Mouse (Mus musculus) neural tube, embryonic 13.5 days (tissue): ENCODE measurements around the gene Frmd4a. TPM values are rescaled to one million over a fixed set of nuclear protein-coding genes. Genes with fewer than 3 reads are reported as not detected.

Experiments used
- ATAC-seq: fragments of 200-750 bp; cut with Nextera tagmentation; 2 replicates; pipeline ENCODE4 v1.8.0; 2017; ENCODE audit warnings: low read depth, mild to moderate bottlenecking, moderate TSS enrichment, moderate library complexity
- H3K27ac ChIP-seq: fragments of 300-500 bp; sonication (generic); replicated peaks from 2 replicates; pipeline ENCODE4 v1.5.1; 2015; ENCODE audit warnings: moderate library complexity, mild to moderate bottlenecking, inconsistent platforms
- H3K27me3 ChIP-seq: fragments of 300-500 bp; sonication (generic); 2 replicates; pipeline ENCODE4 v1.6.1; 2015; ENCODE audit warnings: mild to moderate bottlenecking, inconsistent platforms
- H3K36me3 ChIP-seq: fragments of 300-500 bp; sonication (generic); 2 replicates; pipeline ENCODE4 v1.6.1; 2015; ENCODE audit warnings: mild to moderate bottlenecking, inconsistent platforms
- H3K4me1 ChIP-seq: fragments of 300-500 bp; sonication (generic); replicated peaks from 2 replicates; pipeline ENCODE4 v1.6.1; 2015; ENCODE audit warnings: inconsistent platforms
- H3K4me2 ChIP-seq: fragments of 300-500 bp; sonication (generic); 2 replicates; pipeline ENCODE4 v1.6.1; 2015; ENCODE audit warnings: inconsistent platforms, mild to moderate bottlenecking, moderate library complexity
- H3K4me3 ChIP-seq: fragments of 300-500 bp; sonication (generic); 2 replicates; pipeline ENCODE4 v1.5.1; 2015; ENCODE audit warnings: mild to moderate bottlenecking, inconsistent platforms
- H3K9ac ChIP-seq: fragments of 300-500 bp; sonication (generic); 2 replicates; pipeline ENCODE4 v1.6.1; 2015; ENCODE audit warnings: moderate library complexity, mild to moderate bottlenecking, inconsistent platforms
- H3K9me3 ChIP-seq: fragments of 300-500 bp; sonication (generic); 2 replicates; pipeline ENCODE4 v1.6.1; 2016; ENCODE audit warnings: inconsistent platforms
- WGBS: fragments of 180-500 bp; shearing (Covaris S2); methylation state at CpG from one replicate; pipeline ENCODE4 v1.1.7; 2015; 5-methylcytosine and 5-hydroxymethylcytosine counted together
- polyA plus RNA-seq: library from polyadenylated mRNA; unstranded; fragments of >200 nt; fragmentation: Nextera tagmentation; extraction: Ambion mirVana; gene quantifications from 2 replicates; pipeline ENCODE4 v1.2.1, GENCODE M21; 2015

Frmd4a gene
- polyA plus RNA-seq, 1 experiment from 2014 or later = 49.2 TPM

DNA sequence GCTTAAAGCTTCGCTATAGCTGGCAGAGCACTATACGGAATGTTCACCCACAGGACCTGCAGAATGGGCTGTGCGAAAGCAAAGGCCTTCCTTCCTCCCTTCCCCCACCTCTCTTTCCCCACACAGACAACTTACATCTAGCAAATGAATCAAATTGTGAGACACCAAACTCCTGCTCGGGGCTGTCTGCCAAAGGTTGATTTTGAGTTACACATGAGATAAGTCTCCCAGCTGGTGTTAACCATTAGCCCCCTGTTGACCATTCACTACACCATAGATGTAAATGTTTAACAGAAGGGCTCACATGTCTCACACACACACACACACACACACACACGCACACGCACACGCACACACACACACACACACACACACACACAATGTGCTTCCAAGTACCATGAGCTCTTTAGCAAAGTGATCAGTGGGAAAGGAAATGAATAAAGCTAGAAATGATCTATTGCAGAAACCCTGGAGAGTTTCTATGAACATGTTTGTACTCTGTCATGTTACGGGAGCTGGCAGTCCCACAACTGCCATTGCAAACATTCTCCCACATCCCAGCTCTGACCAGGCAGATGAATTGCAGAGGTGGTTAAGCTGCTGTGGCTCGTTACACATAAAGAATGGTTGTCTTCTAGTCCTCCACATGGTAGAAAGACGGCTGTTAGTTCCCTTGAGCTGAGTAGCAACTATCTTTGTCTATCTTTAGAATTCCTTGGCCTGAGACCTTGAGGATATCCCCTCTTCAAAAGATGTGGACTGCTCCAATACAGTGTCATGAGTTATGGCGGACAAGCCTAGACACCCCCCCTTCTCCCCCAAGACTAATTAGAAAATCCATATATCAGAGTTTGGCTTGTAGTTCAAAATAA lies 492.9 kb downstream of the Frmd4a start:
- H3K4me2 ChIP-seq = no peak overlapping the region
- H3K36me3 ChIP-seq = peaks cover 27% of the 10 kb centered on the region
- no peak overlapping the region for H3K4me3 ChIP-seq
- peak overlapping the region; percentile 65 for H3K27ac ChIP-seq
- ATAC-seq = peak; percentile 20; the same call in 1 of the 2 replicates
- H3K4me1 ChIP-seq = peaks cover 40% of the 10 kb centered on the region
- H3K9me3 ChIP-seq = no peaks in the 10 kb centered on the region
- H3K27me3 ChIP-seq = no peaks in the 10 kb centered on the region
- H3K9ac ChIP-seq = no peak overlapping the region
- 56% methylated on average over 11 of the region's 11 CpGs for WGBS

DNA sequence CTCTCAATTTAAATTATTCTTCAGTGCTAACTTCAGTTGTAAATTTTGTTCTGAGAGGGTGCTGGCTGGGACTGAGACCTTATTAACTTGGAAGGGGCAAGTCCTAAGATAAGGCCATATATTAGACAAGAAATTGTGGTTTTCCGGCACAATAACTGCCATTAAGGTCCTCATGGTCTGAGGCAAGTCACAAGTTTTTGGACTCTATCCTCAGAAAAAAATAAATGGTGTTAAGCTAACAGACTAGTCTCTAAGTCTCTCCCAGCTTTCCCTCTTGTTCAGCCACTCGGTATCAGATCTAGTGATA lies 493.5 kb downstream of the Frmd4a start:
- H3K9ac ChIP-seq = no peak overlapping the region
- 88% methylated on average over 2 of the region's 2 CpGs for WGBS
- no peaks in the 10 kb centered on the region for H3K27me3 ChIP-seq
- ATAC-seq = no peak
- H3K4me1 ChIP-seq = peaks cover 41% of the 10 kb centered on the region
- no peak overlapping the region for H3K4me2 ChIP-seq
- peaks cover 23% of the 10 kb centered on the region for H3K36me3 ChIP-seq
- no peaks in the 10 kb centered on the region for H3K9me3 ChIP-seq
- H3K4me3 ChIP-seq = no peak overlapping the region
- H3K27ac ChIP-seq = 0 out of 2 replicates have a peak overlapping the region, but pooled peaks have one; percentile 5

DNA sequence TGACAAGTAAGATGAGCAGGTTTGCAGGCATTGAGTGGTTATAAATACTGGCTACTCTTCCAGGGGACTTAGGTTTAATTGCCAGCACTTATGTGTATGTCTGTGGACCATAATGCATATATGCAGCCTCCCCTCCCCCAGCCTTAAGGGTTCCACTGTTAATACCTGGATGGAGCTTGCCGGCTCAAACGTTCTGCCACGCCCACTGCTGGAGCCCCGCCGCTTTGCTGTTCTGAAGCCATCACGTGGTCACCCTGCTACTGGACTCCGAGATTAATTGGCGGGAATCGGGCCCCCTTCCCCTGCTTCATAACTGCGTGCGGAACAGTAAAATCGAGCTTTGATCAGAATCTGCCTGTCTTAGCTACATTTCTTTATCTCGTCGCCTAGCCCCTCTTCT lies 495.1 kb downstream of the Frmd4a start:
- Histone ChIP-seq H3K9ac (no peak overlapping the region; the same call in 1 of the 2 replicates), H3K36me3 (peaks cover 16% of the 10 kb centered on the region), H3K27me3 (no peaks in the 10 kb centered on the region), H3K4me3 (no peak overlapping the region), H3K4me2 (no peak overlapping the region), H3K4me1 (peaks cover 54% of the 10 kb centered on the region), H3K9me3 (no peaks in the 10 kb centered on the region), H3K27ac (no peak overlapping the region)
- ATAC-seq = no peak
- WGBS = 44% methylated on average over 14 of the region's 14 CpGs

DNA sequence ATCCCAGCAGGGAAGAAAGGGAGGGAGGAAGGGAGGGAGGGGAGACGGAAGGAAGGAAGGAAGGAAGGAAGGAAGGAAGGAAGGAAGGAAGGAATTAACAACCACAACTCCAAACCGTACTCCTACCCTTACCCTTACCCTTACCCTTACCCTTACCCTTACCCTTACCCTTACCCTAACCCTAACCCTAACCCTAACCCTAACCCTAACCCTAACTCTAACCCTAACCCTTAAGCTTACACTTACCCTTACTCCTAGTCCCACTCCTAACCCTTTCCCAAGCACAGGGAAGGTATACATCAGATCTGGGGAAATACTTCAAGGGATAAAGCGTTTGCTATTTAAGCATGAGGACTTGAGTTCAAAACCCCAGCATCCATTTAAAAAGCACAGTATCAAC lies 498.4 kb downstream of the Frmd4a start:
- Histone ChIP-seq H3K27ac (0 out of 2 replicates have a peak overlapping the region, but pooled peaks have one; percentile 4), H3K4me3 (no peak overlapping the region), H3K36me3 (peaks cover 12% of the 10 kb centered on the region), H3K9ac (no peak overlapping the region), H3K4me1 (peaks cover 33% of the 10 kb centered on the region), H3K9me3 (no peaks in the 10 kb centered on the region), H3K27me3 (no peaks in the 10 kb centered on the region), H3K4me2 (no peak overlapping the region)
- WGBS = 90% methylated on average over 3 of the region's 3 CpGs
- ATAC-seq = no peak

DNA sequence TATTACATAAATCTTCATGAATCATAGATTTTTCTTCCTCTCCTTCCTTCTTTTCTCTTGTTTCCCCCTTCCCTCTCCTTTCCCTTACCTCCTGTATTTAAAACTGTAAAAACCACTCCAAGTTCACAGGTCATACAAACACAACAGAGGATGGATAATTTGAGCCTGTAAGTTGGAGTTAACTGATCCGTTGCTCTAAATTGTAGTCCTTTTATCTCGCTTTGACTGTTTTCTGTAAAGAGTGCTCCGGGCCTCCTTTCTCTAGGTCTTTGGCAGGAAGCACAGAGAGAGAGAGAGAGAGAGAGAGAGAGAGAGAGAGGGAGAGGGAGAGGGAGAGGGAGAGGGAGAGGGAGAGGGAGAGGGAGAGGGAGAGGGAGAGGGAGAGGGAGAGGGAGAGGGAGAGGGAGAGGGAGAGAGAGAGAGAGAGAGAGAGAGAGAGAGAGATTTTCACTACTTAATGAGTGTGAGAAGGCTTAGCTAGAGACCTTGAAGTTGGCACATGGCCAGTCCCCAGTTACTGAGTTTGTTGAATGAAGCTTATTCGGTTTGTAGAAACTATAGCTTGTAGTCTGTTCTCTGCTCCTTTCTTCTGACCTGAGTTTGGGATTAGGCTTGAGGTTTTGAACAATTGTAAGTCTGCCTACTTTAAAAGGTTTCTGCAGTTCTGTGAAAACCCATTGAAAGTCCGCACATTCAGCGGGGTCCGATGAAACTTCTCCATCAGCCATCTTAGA lies 499.5 kb downstream of the Frmd4a start:
- ATAC-seq = no peak
- WGBS = 57% methylated on average over 7 of the region's 7 CpGs
- H3K27ac ChIP-seq = peak overlapping the region; percentile 63
- no peak overlapping the region for H3K9ac ChIP-seq
- H3K36me3 ChIP-seq = peaks cover 15% of the 10 kb centered on the region
- no peak overlapping the region for H3K4me3 ChIP-seq
- peaks cover 29% of the 10 kb centered on the region for H3K4me1 ChIP-seq
- H3K27me3 ChIP-seq = no peaks in the 10 kb centered on the region
- H3K4me2 ChIP-seq = no peak overlapping the region
- H3K9me3 ChIP-seq = no peaks in the 10 kb centered on the region

DNA sequence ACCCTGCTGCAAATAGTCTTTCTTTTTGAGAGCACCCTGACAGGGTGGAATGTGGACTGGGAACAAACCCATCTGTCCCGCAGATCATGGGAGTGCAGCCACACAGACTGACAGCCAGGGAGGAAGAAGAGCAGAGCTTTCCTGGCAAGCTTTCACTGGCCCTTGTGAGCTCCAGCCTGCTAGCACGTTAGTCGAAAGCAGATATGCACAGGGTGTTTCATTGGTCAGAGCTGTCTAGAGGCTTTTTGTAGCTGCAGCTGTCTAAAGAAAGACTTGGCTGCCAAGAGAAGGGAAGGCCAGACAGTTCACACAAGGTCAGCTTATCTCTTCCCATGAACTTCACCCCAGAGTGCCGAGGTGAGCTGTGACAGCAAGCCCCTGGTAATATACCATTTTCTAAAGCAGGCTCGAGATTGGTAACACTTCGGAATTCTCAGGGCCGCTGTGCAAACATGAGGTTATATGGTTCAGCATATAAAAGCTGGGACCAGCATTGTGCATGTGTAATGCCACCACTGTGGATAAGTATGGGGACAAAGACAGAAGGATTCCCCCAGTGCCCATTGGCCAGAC lies 500.1 kb downstream of the Frmd4a start:
- Histone ChIP-seq H3K27me3 (no peaks in the 10 kb centered on the region), H3K4me2 (no peak overlapping the region), H3K9ac (no peak overlapping the region), H3K9me3 (no peaks in the 10 kb centered on the region), H3K4me3 (no peak overlapping the region), H3K36me3 (peaks cover 15% of the 10 kb centered on the region), H3K4me1 (peaks cover 25% of the 10 kb centered on the region), H3K27ac (peak overlapping the region; percentile 63)
- WGBS = 55% methylated on average over 7 of the region's 7 CpGs
- ATAC-seq = peak; percentile 49; the same call in 1 of the 2 replicates

DNA sequence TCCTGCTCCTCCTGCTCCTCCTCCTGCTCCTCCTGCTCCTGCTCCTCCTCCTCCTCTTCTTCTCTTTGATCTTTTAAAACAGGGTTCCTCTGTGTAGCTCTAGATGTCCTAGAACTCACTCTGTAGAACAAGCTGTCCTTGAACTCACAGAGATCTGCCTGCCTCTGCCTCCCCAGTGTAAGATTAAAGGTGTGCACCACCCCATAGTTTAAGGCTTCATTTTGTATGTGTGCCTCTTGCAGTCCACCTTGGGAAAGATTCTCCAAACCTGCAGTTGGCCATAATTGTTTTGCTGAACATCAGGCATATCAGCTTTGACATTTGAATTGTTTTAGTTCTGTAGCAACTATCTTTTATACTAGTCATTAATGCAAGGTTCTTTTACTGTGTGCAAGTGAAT lies 501.0 kb downstream of the Frmd4a start:
- no peak overlapping the region for H3K4me2 ChIP-seq
- no peak overlapping the region for H3K4me3 ChIP-seq
- peaks cover 15% of the 10 kb centered on the region for H3K36me3 ChIP-seq
- no peaks in the 10 kb centered on the region for H3K27me3 ChIP-seq
- no peak overlapping the region for H3K27ac ChIP-seq
- no peak overlapping the region for H3K9ac ChIP-seq
- no peak for ATAC-seq
- H3K4me1 ChIP-seq = peaks cover 29% of the 10 kb centered on the region
- H3K9me3 ChIP-seq = no peaks in the 10 kb centered on the region

DNA sequence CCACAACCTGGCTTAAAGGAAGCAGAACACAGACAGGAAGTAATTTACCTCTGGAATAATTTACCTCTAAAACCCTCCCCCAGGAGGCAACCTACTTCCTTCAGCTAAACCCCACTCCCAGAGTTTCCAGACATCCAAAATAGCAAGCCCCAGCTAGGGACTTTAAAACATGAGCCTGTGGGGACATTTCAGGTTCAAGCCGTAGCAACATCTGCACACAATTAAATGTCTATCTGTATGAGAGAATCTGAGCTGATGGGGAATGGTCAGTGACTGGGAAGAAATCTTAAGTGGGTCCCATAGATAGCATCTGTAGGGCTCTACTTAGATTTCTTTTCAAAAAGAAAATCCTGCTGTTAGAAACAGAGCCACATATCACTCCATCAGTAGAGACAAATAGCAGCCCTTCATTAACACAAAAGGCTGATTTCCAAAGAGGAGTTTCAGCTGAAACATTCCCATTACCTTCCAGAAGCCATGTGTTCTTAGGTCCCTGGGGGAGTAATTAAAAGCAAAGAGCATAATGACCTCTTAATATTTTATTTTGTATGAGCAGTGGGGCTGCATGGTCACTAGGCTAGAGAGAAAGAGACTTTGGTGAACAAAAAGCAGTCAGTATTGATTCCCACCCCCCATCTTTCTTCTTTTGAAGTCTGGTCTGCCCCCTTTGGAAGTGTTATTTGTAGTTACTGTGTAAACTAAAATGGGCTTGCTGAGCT lies 505.4 kb downstream of the Frmd4a start:
- Histone ChIP-seq H3K9ac (no peak overlapping the region), H3K9me3 (no peaks in the 10 kb centered on the region), H3K27me3 (no peaks in the 10 kb centered on the region), H3K27ac (peak overlapping the region; percentile 43), H3K4me2 (no peak overlapping the region), H3K4me1 (peaks cover 12% of the 10 kb centered on the region), H3K36me3 (peaks cover 6% of the 10 kb centered on the region; the same call in 1 of the 2 replicates), H3K4me3 (no peak overlapping the region)
- no peak for ATAC-seq
- 24% methylated on average over 1 of the region's 1 CpGs for WGBS

DNA sequence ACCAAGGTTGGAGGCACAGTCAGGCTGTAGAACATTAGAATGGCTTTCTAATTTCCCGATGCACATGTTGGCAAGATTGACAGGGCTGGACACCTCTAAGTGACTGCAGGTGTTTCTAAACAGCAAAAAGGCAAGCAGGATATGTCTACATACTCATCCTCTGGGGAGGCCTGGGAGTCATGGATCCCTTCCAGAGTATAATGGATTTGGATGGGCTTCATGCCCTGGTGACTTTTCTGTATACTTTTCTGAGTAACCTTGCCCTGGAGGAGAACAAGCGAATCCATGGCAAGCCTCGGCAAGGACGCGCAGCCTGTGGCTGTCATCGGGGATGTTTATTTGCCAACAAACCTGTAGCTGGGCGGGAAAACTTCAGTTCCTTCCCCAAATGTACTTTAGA lies 509.6 kb downstream of the Frmd4a start:
- 84% methylated on average over 7 of the region's 7 CpGs for WGBS
- peaks cover 28% of the 10 kb centered on the region for H3K4me1 ChIP-seq

DNA sequence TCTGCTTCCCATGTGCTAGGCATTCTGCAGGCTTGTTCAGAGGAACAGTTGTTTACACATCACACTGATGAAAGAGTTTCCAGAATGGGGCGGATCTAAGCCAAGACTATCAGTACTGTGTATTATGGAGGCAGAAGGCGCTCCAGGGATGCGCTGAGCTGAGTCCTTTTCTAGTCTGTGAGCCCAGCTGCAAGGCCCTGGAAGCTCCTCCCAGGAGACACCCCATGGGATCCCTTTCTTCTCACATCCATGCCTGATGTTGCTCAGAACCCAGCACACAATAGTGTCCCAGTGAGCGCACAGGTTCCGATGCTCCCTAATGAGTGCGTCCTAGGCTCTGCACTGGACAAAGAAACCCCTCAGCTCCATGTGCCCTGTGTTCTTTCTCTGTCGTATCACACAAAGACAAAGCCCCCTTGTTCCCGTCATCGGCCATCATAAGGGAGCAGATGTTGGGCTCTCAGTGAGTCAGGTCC lies 511.8 kb downstream of the Frmd4a start:
- Histone ChIP-seq H3K27ac (peak overlapping the region; percentile 52), H3K27me3 (no peaks in the 10 kb centered on the region), H3K9ac (no peak overlapping the region), H3K36me3 (peaks cover 39% of the 10 kb centered on the region), H3K4me1 (peaks cover 18% of the 10 kb centered on the region), H3K4me2 (no peak overlapping the region), H3K4me3 (no peak overlapping the region), H3K9me3 (no peaks in the 10 kb centered on the region)
- 33% methylated on average over 9 of the region's 9 CpGs for WGBS
- peak; percentile 44 for ATAC-seq

More for the DNA sequence above, 509.6 kb downstream of the Frmd4a start:
- Histone ChIP-seq H3K36me3 (peaks cover 26% of the 10 kb centered on the region), H3K4me2 (no peak overlapping the region), H3K27ac (no peak overlapping the region), H3K27me3 (no peaks in the 10 kb centered on the region), H3K9me3 (no peaks in the 10 kb centered on the region), H3K9ac (no peak overlapping the region), H3K4me3 (no peak overlapping the region)
- ATAC-seq = no peak

DNA sequence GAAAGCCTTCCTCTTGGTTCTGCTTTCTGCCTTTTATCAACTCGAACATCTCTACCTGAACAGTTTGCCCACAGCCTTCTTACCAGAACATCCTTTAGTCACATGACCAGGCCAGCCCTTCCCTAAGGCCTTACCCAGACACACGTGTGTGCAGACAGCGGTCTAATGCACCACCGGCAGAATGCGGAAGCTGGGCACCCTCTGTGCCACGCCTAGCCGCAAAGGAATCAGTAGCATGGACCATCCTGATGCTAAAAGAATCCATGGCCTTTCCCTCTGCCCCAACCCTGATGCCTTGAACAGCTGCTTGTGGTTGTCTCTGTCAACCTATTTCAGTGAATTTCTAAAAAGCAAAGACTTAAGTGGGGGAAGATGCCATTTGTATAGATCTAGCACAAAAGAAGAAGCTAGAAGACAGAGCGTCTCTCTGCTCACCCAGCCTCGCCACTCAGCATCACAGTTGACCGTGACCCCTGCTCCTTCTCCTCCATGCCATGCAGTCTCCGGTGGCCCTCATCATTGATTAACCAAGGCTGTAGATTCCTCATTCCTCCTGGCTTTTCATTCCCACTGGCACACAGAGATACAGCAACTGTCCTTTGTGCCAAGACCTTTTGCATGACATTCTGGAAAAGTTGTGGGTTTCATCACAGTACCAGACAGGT lies 514.1 kb downstream of the Frmd4a start:
- H3K27me3 ChIP-seq = no peaks in the 10 kb centered on the region
- H3K9ac ChIP-seq = no peak overlapping the region
- peaks cover 60% of the 10 kb centered on the region for H3K36me3 ChIP-seq
- H3K4me3 ChIP-seq = no peak overlapping the region
- no peak overlapping the region for H3K27ac ChIP-seq
- peaks cover 18% of the 10 kb centered on the region for H3K4me1 ChIP-seq
- ATAC-seq = no peak
- 93% methylated on average over 11 of the region's 11 CpGs for WGBS
- no peak overlapping the region for H3K4me2 ChIP-seq
- H3K9me3 ChIP-seq = no peaks in the 10 kb centered on the region
